Mouse (Mus musculus) spleen, adult 2 months (tissue): ENCODE results near the gene Nyap2.

ENCODE experiments used
- CTCF ChIP-seq: fragments of 200-500 bp; IDR thresholded peaks from 2 replicates; pipeline ENCODE4 v1.5.1; 2011; ENCODE audit warnings: mild to moderate bottlenecking, inconsistent platforms; ENCODE audit not compliant: insufficient read depth, insufficient read length, insufficient replicate concordance; ENCODE audit errors: extremely low read depth
- POLR2A ChIP-seq: fragments of 200-500 bp; IDR thresholded peaks from 2 replicates; pipeline ENCODE4 v1.6.1; 2011; ENCODE audit warnings: low read depth, low read length, inconsistent platforms

GRCm38 (mm10) chr1:81285633-81286032 is 208.9 kb downstream of the Nyap2 start:
- TF ChIP-seq CTCF (no peak), POLR2A (no peak)
